Mouse (Mus musculus) thymus, adult 2 months (tissue): Measurements from ENCODE around the gene Mettl24. TPM values are rescaled to one million over a fixed set of nuclear protein-coding genes. Genes with fewer than 3 reads are reported as not detected.

Source experiments
- DNase-seq: peaks from one replicate; pipeline ENCODE4 v3.0.0; 2021
- H3K27ac ChIP-seq: fragments of 200-500 bp; 2 replicates; pipeline ENCODE4 v1.5.1; 2012; ENCODE audit warnings: low read length, control low read depth; ENCODE audit not compliant: control insufficient read depth, insufficient read depth
- H3K27me3 ChIP-seq: fragments of 200-500 bp; 2 replicates; pipeline ENCODE4 v1.6.1; 2012; ENCODE audit warnings: mild to moderate bottlenecking, low read length, moderate library complexity, mixed read lengths; ENCODE audit not compliant: control insufficient read depth, insufficient read depth
- H3K36me3 ChIP-seq: fragments of 200-500 bp; 2 replicates; pipeline ENCODE4 v1.6.1; 2012; ENCODE audit warnings: mild to moderate bottlenecking, low read length, moderate library complexity; ENCODE audit not compliant: control insufficient read depth, insufficient read depth
- H3K4me1 ChIP-seq: fragments of 200-500 bp; replicated peaks from 2 replicates; pipeline ENCODE4 v1.6.1; 2012; ENCODE audit warnings: low read length; ENCODE audit not compliant: control insufficient read depth, insufficient read depth
- H3K4me3 ChIP-seq: fragments of 200-500 bp; 2 replicates; pipeline ENCODE4 v1.5.1; 2012; ENCODE audit warnings: mild to moderate bottlenecking, low read length, control low read depth, moderate library complexity; ENCODE audit not compliant: control insufficient read depth, insufficient read depth
- CTCF ChIP-seq: fragments of 200-500 bp; IDR thresholded peaks from 2 replicates; pipeline ENCODE4 v1.5.1; 2012; ENCODE audit warnings: mild to moderate bottlenecking, control low read depth, low read length, moderate library complexity, borderline replicate concordance; ENCODE audit not compliant: control insufficient read depth, poor library complexity, insufficient read depth; ENCODE audit errors: extremely low read depth
- POLR2A ChIP-seq: fragments of 200-500 bp; IDR thresholded peaks from 2 replicates; pipeline ENCODE4 v1.6.1; 2012; ENCODE audit warnings: mild to moderate bottlenecking, low read length, control low read depth, moderate library complexity; ENCODE audit not compliant: control insufficient read depth, poor library complexity, insufficient read depth; ENCODE audit errors: extremely low read depth
- WGBS: fragments of 180-500 bp; shearing (Covaris S2); methylation state at CpG from one replicate; pipeline ENCODE4 v1.1.7; 2018; 5-methylcytosine and 5-hydroxymethylcytosine counted together
- polyA plus RNA-seq: library from polyadenylated mRNA; depleted of rRNA; stranded (reverse); fragments of >200 nt; gene quantifications from 2 replicates; pipeline ENCODE4 v1.2.3, GENCODE M21; 2012

Mettl24 gene
- polyA plus RNA-seq, 1 experiment, result 0.36 TPM

- Histone ChIP-seq H3K4me1 (no peaks in the 10 kb centered on the region), H3K27ac (no peak overlapping the region), H3K36me3 (no peaks in the 10 kb centered on the region), H3K27me3 (no peaks in the 10 kb centered on the region), H3K4me3 (no peak overlapping the region)
- TF ChIP-seq POLR2A (no peak), CTCF (no peak)
- WGBS, result 92% methylated on average over 1 of the region's 1 CpGs
- no peak for DNase-seq
These were observed 16.1 kb upstream of the Mettl24 start for GRCm38 (mm10) chr10:40666943-40667342.

GRCm38 (mm10) chr10:40668640-40669039, 14.4 kb upstream of the Mettl24 start:
- no peaks in the 10 kb centered on the region for H3K4me1 ChIP-seq
- no peak overlapping the region for H3K27ac ChIP-seq
- no peak for DNase-seq
- H3K4me3 ChIP-seq, result no peak overlapping the region
- TF ChIP-seq CTCF, result no peak
- TF ChIP-seq POLR2A, result no peak
- no peaks in the 10 kb centered on the region for H3K36me3 ChIP-seq
- H3K27me3 ChIP-seq, result no peaks in the 10 kb centered on the region

- TF ChIP-seq POLR2A, result no peak
- no peak for TF ChIP-seq CTCF
- peaks cover 4% of the 10 kb centered on the region; the same call in 1 of the 2 replicates for H3K4me1 ChIP-seq
- H3K4me3 ChIP-seq, result no peak overlapping the region
- no peak overlapping the region for H3K27ac ChIP-seq
- no peaks in the 10 kb centered on the region for H3K27me3 ChIP-seq
- no peaks in the 10 kb centered on the region for H3K36me3 ChIP-seq
- 88% methylated on average over 8 of the region's 8 CpGs for WGBS
- no peak for DNase-seq
These were observed 10.3 kb upstream of the Mettl24 start for GRCm38 (mm10) chr10:40672587-40673296.

- H3K4me3 ChIP-seq, result no peak overlapping the region
- 80% methylated on average over 7 of the region's 7 CpGs for WGBS
- no peaks in the 10 kb centered on the region for H3K27me3 ChIP-seq
- TF ChIP-seq POLR2A (no peak), CTCF (no peak)
- no peak overlapping the region for H3K27ac ChIP-seq
- H3K36me3 ChIP-seq, result no peaks in the 10 kb centered on the region
- no peak for DNase-seq
- peaks cover 4% of the 10 kb centered on the region; the same call in 1 of the 2 replicates for H3K4me1 ChIP-seq
These were observed 9.8 kb upstream of the Mettl24 start for GRCm38 (mm10) chr10:40673297-40673665.

- no peaks in the 10 kb centered on the region for H3K36me3 ChIP-seq
- no peak for TF ChIP-seq CTCF
- TF ChIP-seq POLR2A, result no peak
- H3K4me3 ChIP-seq, result no peak overlapping the region
- H3K27ac ChIP-seq, result no peak overlapping the region
- DNase-seq, result no peak
- no peaks in the 10 kb centered on the region for H3K27me3 ChIP-seq
- 18% methylated on average over 13 of the region's 13 CpGs for WGBS
- H3K4me1 ChIP-seq, result peaks cover 4% of the 10 kb centered on the region; the same call in 1 of the 2 replicates
These were observed 8.9 kb upstream of the Mettl24 start for GRCm38 (mm10) chr10:40674151-40674550.

GRCm38 (mm10) chr10:40675921-40676320, 7.2 kb upstream of the Mettl24 start:
- Histone ChIP-seq H3K4me1 (peaks cover 4% of the 10 kb centered on the region; the same call in 1 of the 2 replicates), H3K36me3 (no peaks in the 10 kb centered on the region), H3K27ac (no peak overlapping the region), H3K4me3 (no peak overlapping the region), H3K27me3 (no peaks in the 10 kb centered on the region)
- TF ChIP-seq POLR2A (no peak), CTCF (no peak)
- DNase-seq, result no peak
- WGBS, result 34% methylated on average over 7 of the region's 7 CpGs
